Mouse (Mus musculus) forebrain, postnatal 0 days (tissue): ENCODE results near the gene Hoxc11. TPM values are rescaled to one million over a fixed set of nuclear protein-coding genes. Genes with fewer than 3 reads are reported as not detected.

Source experiments
- ATAC-seq: fragments of 200-750 bp; cut with Nextera tagmentation; 2 replicates; pipeline ENCODE4 v1.8.0; 2017; ENCODE audit warnings: mild to moderate bottlenecking, moderate library complexity
- DNase-seq: peaks from one replicate; pipeline ENCODE4 v3.0.0-alpha.2; 2015
- H3K27ac ChIP-seq: fragments of 300-500 bp; sonication (generic); 2 replicates; pipeline ENCODE4 v1.5.1; 2014; ENCODE audit warnings: low read depth, mild to moderate bottlenecking, antibody characterized with exemption, low read length, moderate library complexity, mixed read lengths
- H3K27me3 ChIP-seq: fragments of 300-500 bp; sonication (generic); 2 replicates; pipeline ENCODE4 v1.6.1; 2014; ENCODE audit warnings: mild to moderate bottlenecking, low read length, mixed read lengths; ENCODE audit not compliant: insufficient read depth
- H3K36me3 ChIP-seq: fragments of 300-500 bp; sonication (generic); 2 replicates; pipeline ENCODE4 v1.6.1; 2014; ENCODE audit warnings: mild to moderate bottlenecking, moderate library complexity; ENCODE audit not compliant: insufficient read depth
- H3K4me1 ChIP-seq: fragments of 300-500 bp; sonication (generic); 2 replicates; pipeline ENCODE4 v1.6.1; 2014; ENCODE audit warnings: antibody characterized with exemption; ENCODE audit not compliant: insufficient read depth
- H3K4me2 ChIP-seq: fragments of 300-500 bp; sonication (generic); 2 replicates; pipeline ENCODE4 v1.6.1; 2014; ENCODE audit warnings: low read depth, mild to moderate bottlenecking, moderate library complexity
- H3K4me3 ChIP-seq: fragments of 300-500 bp; sonication (generic); 2 replicates; pipeline ENCODE4 v1.5.1; 2014; ENCODE audit warnings: low read depth, low read length, mixed read lengths
- H3K9ac ChIP-seq: fragments of 300-500 bp; sonication (generic); 2 replicates; pipeline ENCODE4 v1.6.1; 2014; ENCODE audit warnings: mild to moderate bottlenecking
- H3K9me3 ChIP-seq: fragments of 300-500 bp; sonication (generic); 2 replicates; pipeline ENCODE4 v1.6.1; 2016; ENCODE audit warnings: low read length
- CTCF ChIP-seq: sonication (generic); IDR thresholded peaks from 2 replicates; pipeline ENCODE4 v1.5.1; 2016; ENCODE audit warnings: antibody characterized with exemption, control low read depth, low read depth
- WGBS: fragments of 180-500 bp; shearing (Covaris S2); extraction: QIAGEN DNeasy Blood & Tissue Kit; methylation state at CpG from one replicate; pipeline ENCODE4 v1.1.7; 2014; 5-methylcytosine and 5-hydroxymethylcytosine counted together
- polyA plus RNA-seq: library from polyadenylated mRNA; unstranded; fragments of >200 nt; fragmentation: Nextera tagmentation; extraction: Ambion mirVana; gene quantifications from 2 replicates; pipeline ENCODE4 v1.2.1, GENCODE M21; 2015
- total RNA-seq: library from RNA; depleted of rRNA; stranded (reverse); fragments of >200 nt; gene quantifications from 2 replicates; pipeline ENCODE4 v1.2.3, GENCODE M21; 2014

The Hoxc11 gene
- total and polyA plus RNA-seq, 2 experiments from 2014 or later = not detected

- Histone ChIP-seq H3K4me1 (no peaks in the 10 kb centered on the region), H3K4me2 (no peak overlapping the region), H3K36me3 (no peaks in the 10 kb centered on the region), H3K9me3 (no peaks in the 10 kb centered on the region), H3K27ac (no peak overlapping the region), H3K9ac (no peak overlapping the region), H3K4me3 (no peak overlapping the region), H3K27me3 (peaks cover 90% of the 10 kb centered on the region)
- no peak for TF ChIP-seq CTCF
- under 1% methylated on average over 9 of the region's 9 CpGs for WGBS
- DNase-seq (no peak), ATAC-seq (no peak)
Measured at GRCm38 (mm10) chr15:102996548-102996947, 42.3 kb downstream of the Hoxc11 start.

GRCm38 (mm10) chr15:102997431-102997830, 43.2 kb downstream of the Hoxc11 start:
- Histone ChIP-seq H3K27ac (no peak overlapping the region), H3K9me3 (no peaks in the 10 kb centered on the region), H3K4me1 (no peaks in the 10 kb centered on the region), H3K36me3 (no peaks in the 10 kb centered on the region), H3K4me3 (no peak overlapping the region), H3K27me3 (peaks cover 90% of the 10 kb centered on the region), H3K9ac (no peak overlapping the region), H3K4me2 (no peak overlapping the region)
- WGBS = 2% methylated on average over 3 of the region's 3 CpGs
- DNase-seq = no peak
- no peak for ATAC-seq
- no peak for TF ChIP-seq CTCF

GRCm38 (mm10) chr15:102997939-102998355, 43.7 kb downstream of the Hoxc11 start, which contains the start of gene Hoxc6:
Gene Hoxc6 (plus strand): TSS chr15:102998257.
- DNase-seq (no peak), ATAC-seq (no peak)
- 2% methylated on average over 19 of the region's 19 CpGs for WGBS
- Histone ChIP-seq H3K4me1 (no peaks in the 10 kb centered on the region), H3K36me3 (no peaks in the 10 kb centered on the region), H3K27me3 (peaks cover 90% of the 10 kb centered on the region), H3K9me3 (no peaks in the 10 kb centered on the region), H3K4me2 (peak within 1 kb of the TSS; percentile 63), H3K4me3 (peak within 1 kb of the TSS; percentile 31), H3K9ac (no peak within 1 kb of the TSS), H3K27ac (no peak within 1 kb of the TSS)
- TF ChIP-seq CTCF = no peak

- no peak for ATAC-seq
- peak overlapping the region; percentile 63 for H3K4me2 ChIP-seq
- H3K27me3 ChIP-seq = peaks cover 91% of the 10 kb centered on the region
- H3K4me1 ChIP-seq = no peaks in the 10 kb centered on the region
- WGBS = 5% methylated on average over 19 of the region's 19 CpGs
- no peaks in the 10 kb centered on the region for H3K36me3 ChIP-seq
- H3K9me3 ChIP-seq = no peaks in the 10 kb centered on the region
- no peak for DNase-seq
- H3K9ac ChIP-seq = no peak overlapping the region
- no peak overlapping the region for H3K27ac ChIP-seq
- H3K4me3 ChIP-seq = peak overlapping the region; percentile 31
- no peak for TF ChIP-seq CTCF
Measured at GRCm38 (mm10) chr15:102998608-102999182, 44.5 kb downstream of the Hoxc11 start.

- Histone ChIP-seq H3K9ac (0 out of 2 replicates have a peak overlapping the region, but pooled peaks have one; percentile 11), H3K36me3 (no peaks in the 10 kb centered on the region), H3K4me1 (no peaks in the 10 kb centered on the region), H3K4me2 (peak overlapping the region; percentile 63), H3K27me3 (peaks cover 97% of the 10 kb centered on the region), H3K27ac (no peak overlapping the region), H3K4me3 (peak overlapping the region; percentile 31), H3K9me3 (no peaks in the 10 kb centered on the region)
- DNase-seq (peak; percentile 70), ATAC-seq (peak; percentile 60)
- WGBS = under 1% methylated on average over 32 of the region's 33 CpGs
- TF ChIP-seq CTCF = no peak
Measured at GRCm38 (mm10) chr15:102999183-102999831, 45.1 kb downstream of the Hoxc11 start.

- no peak overlapping the region for H3K9ac ChIP-seq
- no peak for ATAC-seq
- DNase-seq = no peak
Measured at GRCm38 (mm10) chr15:102999955-103000354, 45.7 kb downstream of the Hoxc11 start.

GRCm38 (mm10) chr15:103000501-103000901, 46.3 kb downstream of the Hoxc11 start:
- Histone ChIP-seq H3K4me3 (no peak overlapping the region), H3K27me3 (peaks cover 97% of the 10 kb centered on the region), H3K36me3 (no peaks in the 10 kb centered on the region), H3K9ac (no peak overlapping the region), H3K27ac (no peak overlapping the region), H3K9me3 (no peaks in the 10 kb centered on the region), H3K4me2 (no peak overlapping the region), H3K4me1 (no peaks in the 10 kb centered on the region)
- DNase-seq (no peak), ATAC-seq (no peak)
- under 1% methylated on average over 24 of the region's 24 CpGs for WGBS
- no peak for TF ChIP-seq CTCF

More at GRCm38 (mm10) chr15:102999955-103000354, 45.7 kb downstream of the Hoxc11 start:
- H3K4me3 ChIP-seq = no peak overlapping the region
- TF ChIP-seq CTCF = no peak
- no peak overlapping the region for H3K27ac ChIP-seq
- peaks cover 97% of the 10 kb centered on the region for H3K27me3 ChIP-seq
- WGBS = 4% methylated on average over 11 of the region's 11 CpGs
- no peaks in the 10 kb centered on the region for H3K4me1 ChIP-seq
- no peaks in the 10 kb centered on the region for H3K9me3 ChIP-seq
- H3K4me2 ChIP-seq = no peak overlapping the region
- no peaks in the 10 kb centered on the region for H3K36me3 ChIP-seq
